Mouse (Mus musculus): ENCODE measurements around the gene AI837181.

DNA sequence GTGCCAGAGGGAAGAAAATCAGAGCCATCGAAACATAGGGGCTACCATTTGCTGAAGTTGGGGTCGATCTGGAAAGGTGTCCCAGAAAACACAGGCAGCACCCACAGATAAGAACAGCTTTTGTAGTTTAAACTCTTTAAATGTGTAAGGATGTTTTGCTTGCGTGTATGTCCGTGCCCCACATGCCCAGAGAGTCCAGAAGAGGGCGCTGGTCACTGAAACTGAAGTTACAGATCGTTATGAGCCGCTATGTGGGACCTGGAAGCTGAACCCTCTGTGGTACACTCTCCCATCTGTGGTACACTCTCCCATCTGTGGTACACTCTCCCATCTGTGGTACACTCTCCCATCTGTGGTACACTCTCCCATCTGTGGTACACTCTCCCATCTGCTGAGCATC is 17.8 kb upstream of the AI837181 start:
- TF ChIP-seq CTCF (IDR thresholded peaks at IDR 0.05; ENCODE audit: low read depth, low read length) (peak; percentile 29; the same call in 1 of the 2 replicates), GATA1 (IDR thresholded peaks at IDR 0.05; ENCODE audit: borderline replicate concordance, low read length) (no peak), TAL1 (conservative IDR thresholded peaks at IDR 0.05; ENCODE audit: low read depth, low read length) (no peak), POLR2AphosphoS5 (IDR thresholded peaks at IDR 0.05; ENCODE audit: insufficient replicate concordance, low read depth, low read length) (no peak)
